Mouse (Mus musculus) forebrain, embryonic 10.5 days (tissue): ENCODE results near the gene Dcaf4. TPM values are rescaled to one million over a fixed set of nuclear protein-coding genes. Genes with fewer than 3 reads are reported as not detected.

Source experiments
- DNase-seq: peaks from one replicate; pipeline ENCODE4 v3.0.0-alpha.2; 2017; ENCODE audit warnings: low spot score; ENCODE audit errors: extremely low spot score
- H3K27ac ChIP-seq: fragments of 300-500 bp; sonication (generic); 2 replicates; pipeline ENCODE4 v1.5.1; 2016; ENCODE audit warnings: mild to moderate bottlenecking
- H3K27me3 ChIP-seq: fragments of 300-500 bp; sonication (generic); 2 replicates; pipeline ENCODE4 v1.6.1; 2016; ENCODE audit warnings: mild to moderate bottlenecking; ENCODE audit not compliant: poor library complexity, severe bottlenecking
- H3K36me3 ChIP-seq: fragments of 300-500 bp; sonication (generic); replicated peaks from 2 replicates; pipeline ENCODE4 v1.6.1; 2016; ENCODE audit warnings: mild to moderate bottlenecking, moderate library complexity
- H3K4me1 ChIP-seq: fragments of 300-500 bp; sonication (generic); 2 replicates; pipeline ENCODE4 v1.6.1; 2016
- H3K4me3 ChIP-seq: fragments of 300-500 bp; sonication (generic); 2 replicates; pipeline ENCODE4 v1.5.1; 2016; ENCODE audit warnings: mild to moderate bottlenecking, moderate library complexity
- H3K9me3 ChIP-seq: fragments of 300-500 bp; sonication (generic); 2 replicates; pipeline ENCODE4 v1.6.1; 2016; ENCODE audit warnings: mild to moderate bottlenecking, moderate library complexity
- WGBS: fragments of 180-500 bp; shearing (Covaris S2); methylation state at CpG from one replicate; pipeline ENCODE4 v1.1.7; 2016; 5-methylcytosine and 5-hydroxymethylcytosine counted together
- polyA plus RNA-seq: library from polyadenylated mRNA; unstranded; fragments of >200 nt; fragmentation: Nextera tagmentation; extraction: Ambion mirVana; gene quantifications from 2 replicates; pipeline ENCODE4 v1.2.1, GENCODE M21; 2016

The Dcaf4 gene
- polyA plus RNA-seq, 1 experiment from 2014 or later: 24.1 TPM

DNA sequence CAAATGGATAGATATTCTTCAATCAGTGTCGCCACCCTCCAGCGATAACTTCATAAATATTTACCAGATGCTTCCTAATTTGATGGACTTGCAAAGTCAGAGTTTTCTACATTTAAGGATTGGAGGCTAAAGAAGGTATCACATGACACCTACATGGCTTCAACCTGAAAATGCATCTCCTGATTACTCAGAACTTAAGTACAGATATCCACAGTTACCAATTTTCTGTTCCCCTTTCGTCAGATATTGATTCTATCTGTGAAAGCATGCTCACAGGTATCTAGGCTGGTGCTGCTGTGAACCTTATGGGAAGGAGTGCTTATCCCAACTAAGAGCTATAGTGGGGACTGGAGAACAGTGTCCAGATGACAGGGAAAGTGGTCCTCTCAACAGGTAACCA is 42.3 kb downstream of the Dcaf4 start:
- WGBS: 94% methylated on average over 3 of the region's 3 CpGs
- Histone ChIP-seq H3K4me1 (peaks cover 8% of the 10 kb centered on the region), H3K4me3 (no peak overlapping the region), H3K36me3 (peaks cover 93% of the 10 kb centered on the region), H3K9me3 (no peaks in the 10 kb centered on the region), H3K27ac (no peak overlapping the region), H3K27me3 (no peaks in the 10 kb centered on the region)
- no peak for DNase-seq

GRCm38 (mm10) chr12:83569866-83570265 is 49.6 kb downstream of the Dcaf4 start:
- Histone ChIP-seq H3K27ac (no peak overlapping the region), H3K9me3 (no peaks in the 10 kb centered on the region), H3K4me3 (no peak overlapping the region), H3K4me1 (no peaks in the 10 kb centered on the region), H3K36me3 (peaks cover 90% of the 10 kb centered on the region), H3K27me3 (no peaks in the 10 kb centered on the region)
- 81% methylated on average over 3 of the region's 3 CpGs for WGBS
- no peak for DNase-seq

DNA sequence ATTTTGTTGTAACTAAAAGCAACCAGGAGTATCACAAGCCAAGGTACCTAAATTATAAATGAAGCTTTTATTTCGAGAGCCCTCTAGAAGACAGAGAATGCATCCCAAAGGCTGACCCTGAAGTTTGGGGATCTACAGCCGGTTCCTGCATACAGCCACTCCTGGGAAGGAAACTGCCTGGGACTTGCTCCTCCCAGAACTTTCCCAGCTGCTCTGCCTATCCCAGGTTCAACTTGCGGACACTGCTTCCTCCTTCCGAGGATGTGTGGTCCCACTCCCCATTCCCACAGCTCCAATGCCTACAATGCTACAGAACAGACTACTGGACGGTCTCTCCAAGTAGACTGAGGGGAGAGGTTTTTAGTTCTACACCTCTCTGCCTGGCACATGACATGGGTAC is 52.5 kb downstream of the Dcaf4 start:
- H3K27ac ChIP-seq: no peak overlapping the region
- no peaks in the 10 kb centered on the region for H3K9me3 ChIP-seq
- H3K27me3 ChIP-seq: no peaks in the 10 kb centered on the region
- no peak for DNase-seq
- H3K36me3 ChIP-seq: peaks cover 83% of the 10 kb centered on the region
- no peaks in the 10 kb centered on the region for H3K4me1 ChIP-seq
- 89% methylated on average over 5 of the region's 5 CpGs for WGBS
- no peak overlapping the region for H3K4me3 ChIP-seq

DNA sequence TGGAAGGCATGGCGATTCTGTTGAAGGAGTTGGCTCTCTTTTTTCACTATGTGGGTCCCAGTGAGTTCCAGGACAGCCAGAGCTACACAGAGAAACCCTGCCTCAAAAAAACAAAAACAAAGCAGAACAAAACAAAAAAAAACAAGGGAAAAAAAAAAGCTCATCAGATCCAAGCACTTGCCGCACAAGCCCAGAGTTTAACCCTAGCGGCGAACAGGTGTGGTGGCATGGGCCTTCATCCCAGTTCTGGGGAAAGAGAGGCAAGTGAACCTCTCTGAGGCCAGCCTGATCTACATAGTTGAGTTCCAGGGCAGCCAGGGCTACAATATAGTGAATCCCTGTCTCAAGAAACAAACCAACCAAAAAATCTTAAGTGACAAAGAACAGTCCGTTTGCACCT is 57.2 kb downstream of the Dcaf4 start:
- no peak for DNase-seq
- no peak overlapping the region for H3K27ac ChIP-seq
- H3K9me3 ChIP-seq: no peaks in the 10 kb centered on the region
- H3K36me3 ChIP-seq: peaks cover 57% of the 10 kb centered on the region
- no peak overlapping the region for H3K4me3 ChIP-seq
- H3K4me1 ChIP-seq: peaks cover 12% of the 10 kb centered on the region; the same call in 1 of the 2 replicates
- WGBS: 94% methylated on average over 5 of the region's 5 CpGs
- no peaks in the 10 kb centered on the region for H3K27me3 ChIP-seq

DNA sequence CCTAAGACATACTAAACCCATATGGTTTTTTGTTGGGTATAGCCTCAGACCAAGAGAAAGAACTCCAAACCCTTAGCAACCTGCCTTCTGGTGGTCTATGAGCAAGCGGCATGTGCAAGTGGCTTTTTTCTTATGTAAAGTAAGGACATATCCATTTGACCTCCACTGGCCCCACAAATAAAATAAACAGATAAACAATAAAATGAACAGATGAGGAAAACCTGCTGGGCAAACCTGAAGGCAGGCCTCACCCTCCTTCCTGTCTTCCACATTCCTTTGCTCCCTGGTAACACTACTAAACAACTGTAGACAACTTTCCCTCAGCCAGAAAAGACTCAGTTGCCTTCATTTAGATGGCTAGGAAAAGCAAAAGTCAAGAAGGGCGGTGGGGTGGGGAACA is 58.1 kb downstream of the Dcaf4 start:
- Histone ChIP-seq H3K27me3 (no peaks in the 10 kb centered on the region), H3K4me3 (no peak overlapping the region), H3K4me1 (peaks cover 12% of the 10 kb centered on the region; the same call in 1 of the 2 replicates), H3K9me3 (no peaks in the 10 kb centered on the region), H3K27ac (no peak overlapping the region), H3K36me3 (peaks cover 52% of the 10 kb centered on the region)
- no peak for DNase-seq
- 85% methylated on average over 2 of the region's 2 CpGs for WGBS

DNA sequence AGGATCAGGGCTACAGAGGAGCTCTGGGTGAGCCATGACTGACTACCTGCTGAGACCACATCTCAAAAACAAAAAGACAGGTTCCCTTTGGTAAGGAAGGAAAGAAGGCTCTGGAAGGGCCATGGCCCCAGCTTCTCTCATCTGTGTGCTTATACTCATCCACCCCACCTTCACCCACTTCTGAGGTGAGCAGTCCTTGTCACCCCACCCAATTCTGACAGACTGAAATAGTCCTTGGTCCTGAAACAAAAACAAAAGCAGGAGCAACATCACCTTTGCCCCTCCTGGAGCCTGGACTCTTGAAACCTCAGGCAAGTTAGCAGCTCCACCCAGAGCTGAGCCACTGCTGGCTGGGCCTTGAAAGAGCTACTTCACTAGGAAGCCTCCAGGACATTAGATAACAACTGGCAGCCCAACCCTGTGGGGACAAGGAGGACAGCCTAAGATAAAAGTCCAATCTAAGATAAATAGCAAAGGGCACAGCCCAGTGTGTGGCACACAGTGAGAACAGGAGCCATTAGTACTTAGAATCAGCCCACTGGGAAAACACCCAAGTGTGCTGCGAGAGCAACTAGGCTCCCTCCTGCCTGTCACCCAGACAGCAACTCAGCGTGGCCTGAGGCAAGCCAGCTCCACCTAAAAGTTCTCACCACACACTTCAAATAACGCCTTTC is 58.8 kb downstream of the Dcaf4 start:
- Histone ChIP-seq H3K4me3 (no peak overlapping the region), H3K36me3 (peaks cover 51% of the 10 kb centered on the region), H3K27ac (peak overlapping the region; percentile 40), H3K27me3 (no peaks in the 10 kb centered on the region), H3K9me3 (no peaks in the 10 kb centered on the region), H3K4me1 (peaks cover 12% of the 10 kb centered on the region; the same call in 1 of the 2 replicates)
- no peak for DNase-seq
- 59% methylated on average over 3 of the region's 3 CpGs for WGBS

- peaks cover 49% of the 10 kb centered on the region for H3K36me3 ChIP-seq
- H3K27me3 ChIP-seq: no peaks in the 10 kb centered on the region
- no peak for DNase-seq
- 90% methylated on average over 3 of the region's 3 CpGs for WGBS
- H3K9me3 ChIP-seq: no peaks in the 10 kb centered on the region
- H3K27ac ChIP-seq: no peak overlapping the region
- H3K4me3 ChIP-seq: no peak overlapping the region
- H3K4me1 ChIP-seq: peaks cover 12% of the 10 kb centered on the region; the same call in 1 of the 2 replicates
These were observed 60.0 kb downstream of the Dcaf4 start for GRCm38 (mm10) chr12:83580283-83580682.

- 74% methylated on average over 4 of the region's 4 CpGs for WGBS
- Histone ChIP-seq H3K27ac (no peak overlapping the region), H3K36me3 (peaks cover 49% of the 10 kb centered on the region), H3K4me1 (peaks cover 12% of the 10 kb centered on the region; the same call in 1 of the 2 replicates), H3K9me3 (no peaks in the 10 kb centered on the region), H3K27me3 (no peaks in the 10 kb centered on the region), H3K4me3 (no peak overlapping the region)
- no peak for DNase-seq
These were observed 61.8 kb downstream of the Dcaf4 start for GRCm38 (mm10) chr12:83582106-83582505.

DNA sequence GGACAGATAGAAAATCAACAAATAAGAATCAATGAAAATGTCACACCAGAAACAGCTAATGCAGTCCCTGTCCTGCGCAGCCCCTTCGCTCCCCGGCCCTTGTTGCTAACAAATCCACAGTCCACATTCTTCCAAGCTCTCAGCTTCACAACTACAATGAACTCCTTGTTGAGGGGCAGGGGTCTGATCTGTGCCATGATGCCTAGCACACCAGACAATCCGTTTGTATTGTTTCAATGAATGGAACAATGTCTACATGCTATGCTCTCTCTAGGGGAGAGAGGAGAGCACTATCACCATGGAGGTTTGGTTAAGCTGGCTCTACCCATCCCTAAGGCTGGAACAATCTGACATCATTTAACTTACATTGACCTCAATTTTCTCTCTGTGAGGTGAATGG is 62.5 kb downstream of the Dcaf4 start:
- H3K9me3 ChIP-seq: no peaks in the 10 kb centered on the region
- H3K36me3 ChIP-seq: peaks cover 54% of the 10 kb centered on the region
- H3K4me3 ChIP-seq: no peak overlapping the region
- peaks cover 12% of the 10 kb centered on the region; the same call in 1 of the 2 replicates for H3K4me1 ChIP-seq
- WGBS: 80% methylated on average over 4 of the region's 4 CpGs
- H3K27me3 ChIP-seq: no peaks in the 10 kb centered on the region
- H3K27ac ChIP-seq: no peak overlapping the region
- no peak for DNase-seq

DNA sequence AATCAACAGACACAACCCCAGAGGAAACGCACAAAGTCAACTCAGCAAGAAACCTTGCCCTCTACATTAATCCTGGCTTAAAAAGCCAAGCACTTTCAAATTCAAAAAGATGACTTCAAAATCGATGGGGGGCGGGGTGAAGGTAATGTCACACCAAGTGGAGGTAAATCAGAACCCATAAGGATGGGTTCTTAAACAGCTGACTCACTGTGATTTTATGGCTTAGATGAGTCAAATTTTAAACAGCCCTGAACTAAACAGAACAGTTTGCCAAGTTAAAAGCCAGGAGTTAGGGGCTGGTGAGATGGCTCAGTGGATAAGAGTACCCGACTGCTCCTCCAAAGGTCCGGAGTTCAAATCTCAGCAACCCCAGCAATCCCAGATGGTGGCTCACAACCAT is 66.4 kb downstream of the Dcaf4 start:
- Histone ChIP-seq H3K36me3 (peaks cover 84% of the 10 kb centered on the region), H3K27ac (no peak overlapping the region), H3K9me3 (no peaks in the 10 kb centered on the region), H3K27me3 (no peaks in the 10 kb centered on the region), H3K4me1 (no peaks in the 10 kb centered on the region), H3K4me3 (no peak overlapping the region)
- 93% methylated on average over 5 of the region's 5 CpGs for WGBS
- DNase-seq: no peak

Other genes with a start within 250 kb of the Dcaf4 start
- 1.2 and 2.2 TPM in 2 replicates for gene Dpf3, start 32.8 kb upstream of the Dcaf4 start, polyA plus RNA-seq
- 21.3 and 21.9 TPM in 2 replicates for gene Zfyve1, start 76.8 kb downstream of the Dcaf4 start, polyA plus RNA-seq
- 294 and 319 TPM in 2 replicates for gene Rbm25, start 110.8 kb downstream of the Dcaf4 start, polyA plus RNA-seq
- gene Psen1, start 167.7 kb downstream of the Dcaf4 start, polyA plus RNA-seq: 58.2 and 60.5 TPM in 2 replicates
- gene Papln, start 243.2 kb downstream of the Dcaf4 start, polyA plus RNA-seq: 0.07 TPM in 2 replicates